Mouse (Mus musculus): ENCODE results near the gene Dock11.

The Dock11 gene

GRCm38 (mm10) chrX:36101318-36101717 is 212.7 kb downstream of the Dock11 start:
- DNase-seq (ENCODE audit: low read depth) = no peak

- no peak for DNase-seq (ENCODE audit: low read depth)
Observed at GRCm38 (mm10) chrX:36108601-36109000, 220.0 kb downstream of the Dock11 start.

- DNase-seq (ENCODE audit: low read depth) = no peak
Observed at GRCm38 (mm10) chrX:36111622-36112421, 223.2 kb downstream of the Dock11 start, which contains the start of gene Il13ra1. TSS of gene Il13ra1 (plus strand) at chrX:36112110.

GRCm38 (mm10) chrX:36112422-36112750 is 223.8 kb downstream of the Dock11 start:
- DNase-seq (ENCODE audit: low read depth) = no peak

GRCm38 (mm10) chrX:36115171-36115570 is 226.5 kb downstream of the Dock11 start:
- DNase-seq (ENCODE audit: low read depth) = no peak
